Mouse (Mus musculus): Measurements from ENCODE around the gene Kif11. TPM values are rescaled to one million over a fixed set of nuclear protein-coding genes. Genes with fewer than 3 reads are reported as not detected.

Kif11 gene
- 10 to 100 TPM; 36.8 to 41.7 TPM for total RNA-seq (2021)

DNA sequence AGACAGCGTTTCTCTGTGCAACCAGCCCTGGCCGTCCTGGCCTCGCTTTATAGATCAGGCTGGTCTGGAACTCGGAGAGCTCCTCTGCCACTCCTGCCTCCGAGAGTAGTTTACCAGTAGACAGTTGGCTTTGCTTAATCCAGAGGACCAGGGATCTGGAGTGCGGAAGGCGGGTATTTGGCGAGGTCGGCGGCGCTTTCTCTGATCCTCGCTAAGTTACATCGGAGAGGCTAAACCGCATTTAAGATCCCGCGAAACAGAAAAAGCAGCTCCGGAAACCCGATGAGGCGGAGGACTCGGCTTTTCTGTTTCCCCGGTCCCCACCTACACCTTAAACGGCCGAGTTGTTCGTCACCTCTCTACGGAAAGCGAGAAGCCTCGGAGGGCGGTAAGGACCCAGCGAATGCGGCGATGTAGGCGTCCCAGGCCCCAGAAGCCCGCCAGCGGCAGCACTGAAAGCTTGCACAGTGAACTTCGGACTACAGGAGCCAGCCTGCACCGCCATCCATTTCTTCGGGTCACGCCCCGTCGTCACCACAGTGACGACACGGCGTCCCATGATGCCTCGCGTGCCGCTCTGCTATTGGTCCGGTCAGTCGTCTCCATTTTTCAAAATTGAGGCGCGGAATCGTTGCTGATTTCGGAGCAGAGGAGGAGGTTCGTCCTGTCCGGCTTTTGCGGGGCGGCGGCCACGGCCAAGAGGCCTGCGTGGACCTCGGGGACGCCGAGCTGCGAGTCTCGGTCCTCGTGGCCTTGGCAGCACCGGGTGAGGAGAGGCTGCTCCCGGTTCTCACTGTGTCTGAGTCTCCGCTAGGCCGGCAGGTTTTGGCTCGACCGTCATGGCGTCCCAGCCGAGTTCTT is at the start of gene Kif11:
Kif11 (plus strand) TSS at position 649 of the 861 bp plus-strand sequence.
- peak; percentile 96 for DNase-seq

DNA sequence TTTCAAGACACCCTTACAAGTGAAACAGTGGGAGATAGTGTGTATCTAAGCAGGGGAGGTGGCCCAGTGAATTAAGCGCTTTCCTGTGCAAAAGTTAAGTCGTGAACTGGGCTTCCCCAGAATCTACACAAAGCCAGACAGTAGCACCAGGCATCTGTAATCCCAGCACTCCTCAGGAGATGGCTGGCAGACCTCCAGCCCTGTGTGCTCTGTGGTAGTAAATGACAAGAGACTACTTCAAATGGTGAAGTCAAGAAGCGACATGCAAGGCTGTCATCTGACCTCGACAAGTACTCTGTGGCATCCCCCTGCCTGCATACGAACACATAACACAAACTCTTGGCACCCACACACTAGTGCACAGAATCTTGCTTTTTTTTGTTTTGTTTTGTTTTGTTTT is 49.0 kb upstream of the Kif11 start:
- DNase-seq = no peak

GRCm38 (mm10) chr19:37332726-37333125 is 43.5 kb upstream of the Kif11 start:
- DNase-seq = no peak

- no peak for DNase-seq
Measured at GRCm38 (mm10) chr19:37333357-37333756, 42.8 kb upstream of the Kif11 start.

DNA sequence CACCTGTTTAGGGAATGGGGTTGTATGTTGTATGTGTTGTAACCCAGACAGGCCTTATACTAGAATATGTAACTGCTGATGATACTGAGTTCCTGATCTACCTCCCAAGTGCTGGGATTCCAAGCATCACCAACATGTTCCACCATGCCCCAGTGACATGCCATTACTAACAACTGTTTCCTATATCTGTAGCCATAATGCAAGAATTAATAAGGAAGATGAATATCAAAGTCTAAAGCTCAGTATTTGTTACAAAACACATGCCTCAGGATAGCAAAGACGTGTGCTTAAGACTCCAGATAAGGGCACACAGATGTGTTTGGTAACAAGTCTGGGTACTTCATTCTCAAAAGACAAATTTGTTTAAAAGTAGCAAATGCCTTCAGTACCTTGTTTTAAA is 40.8 kb upstream of the Kif11 start:
- no peak for DNase-seq

DNA sequence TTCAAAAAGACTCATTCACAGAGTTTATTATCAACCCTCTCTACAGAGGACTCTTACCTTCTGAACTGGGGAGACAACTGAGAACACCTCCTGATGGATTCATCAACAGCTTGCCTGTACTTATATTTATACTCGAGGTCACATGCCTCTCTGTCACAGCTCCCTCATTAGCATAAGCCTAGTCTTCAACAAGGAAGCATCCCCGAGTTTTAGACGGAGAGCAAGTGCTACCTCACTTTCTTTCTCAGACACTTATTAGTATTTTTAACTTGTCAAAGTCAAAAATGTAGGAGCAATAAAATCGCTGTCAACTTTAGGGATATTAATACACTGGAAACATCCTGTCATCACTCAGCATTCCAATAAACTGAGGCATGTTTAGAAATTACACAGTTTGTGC is 38.5 kb upstream of the Kif11 start, which contains the start of gene Ide:
Ide (minus strand) TSS at position 101 of the 400 bp plus-strand sequence.
- no peak for DNase-seq

DNA sequence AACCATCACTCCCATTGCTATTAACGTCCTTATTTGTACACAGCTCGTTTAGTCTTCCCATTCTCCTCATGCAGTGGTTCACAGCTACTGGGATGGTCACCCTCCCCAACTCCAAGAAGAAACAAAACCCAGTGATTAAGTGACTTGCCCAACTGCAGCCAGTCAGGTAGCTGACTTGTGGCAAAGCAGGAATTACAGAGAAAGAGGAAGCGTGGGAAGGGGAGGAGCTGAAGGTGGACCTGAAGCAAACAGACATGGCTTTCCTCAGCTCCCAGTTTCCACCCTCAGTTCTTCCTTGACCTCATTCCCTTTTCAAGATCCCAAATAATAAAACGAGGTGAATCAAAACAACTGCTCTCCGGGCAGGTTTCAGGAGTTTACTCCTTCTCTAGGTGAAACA is 35.7 kb upstream of the Kif11 start:
- no peak for DNase-seq

- no peak for DNase-seq
Measured at GRCm38 (mm10) chr19:37340931-37341330, 35.3 kb upstream of the Kif11 start.

GRCm38 (mm10) chr19:37343899-37344298 is 32.3 kb upstream of the Kif11 start:
- DNase-seq = no peak

DNA sequence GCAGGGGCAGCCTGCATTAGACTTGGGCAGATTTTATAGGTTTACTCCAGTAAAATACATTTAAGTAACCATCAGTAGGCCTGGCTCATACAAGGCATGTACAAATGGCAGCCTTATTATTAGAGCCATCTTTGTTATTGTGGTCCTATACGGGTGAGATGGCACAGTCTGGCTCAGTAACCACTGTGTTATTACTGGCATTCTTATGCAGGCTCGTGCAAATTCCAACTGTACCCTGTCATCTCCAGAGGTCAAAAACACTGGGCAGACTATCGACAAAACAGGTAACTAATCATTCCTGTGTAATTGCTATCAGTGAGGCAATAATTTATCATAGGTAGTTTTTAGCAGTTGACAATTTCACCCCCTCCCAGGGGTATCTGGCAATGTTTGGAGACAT is 29.9 kb upstream of the Kif11 start:
- DNase-seq = no peak

GRCm38 (mm10) chr19:37348331-37348730 is 27.9 kb upstream of the Kif11 start:
- peak; percentile 26 for DNase-seq

GRCm38 (mm10) chr19:37348952-37349351 is 27.3 kb upstream of the Kif11 start:
- DNase-seq = no peak

DNA sequence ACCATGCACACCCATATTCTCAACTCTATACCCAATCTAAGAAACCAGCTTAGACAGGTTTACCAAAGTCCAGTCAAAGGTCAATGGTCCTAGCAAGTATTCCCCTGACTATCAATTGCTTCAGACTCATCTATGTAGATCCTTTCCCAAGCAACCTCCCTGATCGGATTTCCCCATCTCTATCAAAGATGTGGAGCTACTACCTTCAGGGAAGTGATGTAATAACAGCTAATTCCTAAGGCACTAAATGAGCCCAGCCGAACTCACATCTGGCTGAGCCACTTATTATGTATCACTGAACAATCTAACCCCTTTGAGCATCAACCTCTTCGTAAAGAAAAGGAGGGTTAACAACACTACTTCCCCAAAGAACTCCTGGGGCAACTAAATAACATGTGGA is 23.4 kb upstream of the Kif11 start:
- no peak for DNase-seq

- no peak for DNase-seq
Measured at GRCm38 (mm10) chr19:37353331-37353730, 22.9 kb upstream of the Kif11 start.

- no peak for DNase-seq
Measured at GRCm38 (mm10) chr19:37360044-37360443, 16.2 kb upstream of the Kif11 start.

DNA sequence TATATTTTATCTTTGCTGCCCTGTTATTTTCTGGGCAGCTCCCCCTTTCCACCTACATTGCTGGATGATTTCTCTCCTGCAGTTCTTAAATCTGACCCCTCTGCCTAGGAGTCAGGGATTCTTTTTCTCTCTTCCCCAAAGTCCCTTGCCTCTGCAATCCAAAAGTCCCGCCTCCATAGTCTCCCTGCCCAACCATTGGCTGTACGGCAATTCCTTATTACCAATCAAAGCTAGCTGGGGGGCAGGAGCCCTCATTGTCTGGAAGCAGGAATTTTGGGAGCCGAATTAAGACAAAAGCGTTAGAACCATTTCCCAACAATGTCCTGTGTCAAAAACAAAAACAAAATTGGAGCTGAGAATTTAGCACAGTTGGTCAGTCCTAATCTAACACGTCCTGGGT is 13.7 kb upstream of the Kif11 start:
- no peak for DNase-seq

DNA sequence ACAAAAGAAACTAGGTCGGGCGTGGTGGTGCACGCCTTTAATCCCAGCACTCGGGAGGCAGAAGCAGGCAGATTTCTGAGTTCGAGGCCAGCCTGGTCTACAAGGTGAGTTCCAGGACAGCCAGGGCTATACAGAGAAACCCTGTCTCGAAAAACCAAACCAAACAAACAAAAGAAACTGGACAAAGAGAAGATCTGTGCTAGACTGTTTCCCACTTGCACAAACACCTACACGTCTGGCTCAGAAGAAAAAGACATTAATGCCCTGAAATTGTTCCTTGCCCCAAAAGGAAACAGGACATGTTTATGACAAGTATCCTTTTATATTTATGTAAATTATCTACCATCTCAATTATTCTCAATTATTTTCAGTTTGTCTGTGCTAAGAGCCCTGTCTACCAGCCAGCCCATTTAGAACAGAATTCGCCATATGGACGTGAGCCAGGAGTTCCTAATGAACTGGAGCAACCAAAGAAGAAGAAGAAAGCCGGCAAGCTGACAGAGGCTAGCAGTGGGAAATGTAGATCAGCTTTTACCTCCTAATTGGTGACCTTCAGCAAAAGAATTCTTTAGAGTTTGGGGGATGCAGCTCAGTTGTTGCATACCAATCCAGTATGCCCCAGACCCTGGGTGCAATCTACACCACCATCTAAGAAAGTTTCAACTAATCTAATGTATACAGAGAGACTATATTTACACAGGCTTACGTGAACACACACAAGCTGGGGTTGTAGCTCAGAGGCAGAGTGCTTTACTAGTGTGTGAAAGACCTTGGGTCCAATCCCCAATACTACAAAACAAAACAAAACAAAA is 12.9 kb upstream of the Kif11 start:
- DNase-seq = no peak

- no peak for DNase-seq
Measured at GRCm38 (mm10) chr19:37368990-37369389, 7.2 kb upstream of the Kif11 start.

- no peak for DNase-seq
Measured at GRCm38 (mm10) chr19:37369921-37370320, 6.3 kb upstream of the Kif11 start.

- DNase-seq = no peak
Measured at GRCm38 (mm10) chr19:37370356-37370755, 5.8 kb upstream of the Kif11 start.

GRCm38 (mm10) chr19:37374941-37375754 is 1.1 kb upstream of the Kif11 start:
- DNase-seq = no peak

DNA sequence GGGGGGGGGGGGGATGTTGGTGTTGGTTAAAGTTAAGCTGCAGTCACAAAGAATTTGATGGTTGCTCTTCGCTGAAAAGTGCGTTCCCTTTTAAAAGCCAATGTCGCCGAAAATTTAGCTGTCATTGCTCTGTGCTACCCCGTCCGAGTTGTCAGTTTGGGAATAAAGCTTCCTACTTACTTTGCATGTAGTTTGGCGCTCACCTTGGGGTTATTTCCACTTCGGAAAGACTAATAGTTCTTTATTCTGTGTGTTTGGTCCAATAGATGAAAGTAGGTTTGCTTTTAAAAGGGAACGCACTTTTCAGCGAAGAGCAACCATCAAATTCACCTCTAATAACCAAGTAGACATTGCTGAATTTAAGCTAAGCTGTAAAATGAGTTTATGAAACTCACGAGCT is 638 bp downstream of the Kif11 start:
- no peak for DNase-seq
